Mouse (Mus musculus): ENCODE data around the gene E2f1. TPM values are rescaled to one million over a fixed set of nuclear protein-coding genes. Genes with fewer than 3 reads are reported as not detected.

Gene E2f1
- polyA plus RNA-seq, 1 experiment from 2014 or later: 5.0 TPM

Other genes starting within 250 kb of the E2f1 start
- 13.4 and 15.9 TPM in 2 replicates for gene Cdk5rap1, start 196.9 kb downstream of the E2f1 start, polyA plus RNA-seq (2015; fragmentation: Nextera tagmentation; extraction: Ambion mirVana)
- 14.0 and 15.1 TPM in 2 replicates for gene Snta1, start 161.8 kb downstream of the E2f1 start, polyA plus RNA-seq (2015; fragmentation: Nextera tagmentation; extraction: Ambion mirVana)
- gene Cbfa2t2, start 133.4 kb downstream of the E2f1 start, polyA plus RNA-seq (2015; fragmentation: Nextera tagmentation; extraction: Ambion mirVana): 39.8 and 50.9 TPM in 2 replicates
- 2.4 and 2.5 TPM in 2 replicates for gene 1700003F12Rik, start 22.8 kb downstream of the E2f1 start, polyA plus RNA-seq (2015; fragmentation: Nextera tagmentation; extraction: Ambion mirVana)
- gene Actl10, start 18.1 kb downstream of the E2f1 start, polyA plus RNA-seq (2015; fragmentation: Nextera tagmentation; extraction: Ambion mirVana): 0.47 and 0.50 TPM in 2 replicates
- 21.6 and 25.7 TPM in 2 replicates for gene Necab3, start 11.0 kb downstream of the E2f1 start, polyA plus RNA-seq (2015; fragmentation: Nextera tagmentation; extraction: Ambion mirVana)
- gene Pxmp4, start 33.8 kb upstream of the E2f1 start, polyA plus RNA-seq (2015; fragmentation: Nextera tagmentation; extraction: Ambion mirVana): 18.7 and 20.6 TPM in 2 replicates
- 2.0 and 2.3 TPM in 2 replicates for gene Zfp341, start 43.4 kb upstream of the E2f1 start, polyA plus RNA-seq (2015; fragmentation: Nextera tagmentation; extraction: Ambion mirVana)
- 0.35 and 0.82 TPM in 2 replicates for gene 4930519P11Rik, start 43.5 kb upstream of the E2f1 start, polyA plus RNA-seq (2015; fragmentation: Nextera tagmentation; extraction: Ambion mirVana)
- 23.0 and 32.2 TPM in 2 replicates for gene Chmp4b, start 81.8 kb upstream of the E2f1 start, polyA plus RNA-seq (2015; fragmentation: Nextera tagmentation; extraction: Ambion mirVana)
- not detected in 2 replicates for gene Gm14214, start 200.1 kb upstream of the E2f1 start, polyA plus RNA-seq (2015; fragmentation: Nextera tagmentation; extraction: Ambion mirVana)
- 22.8 and 23.4 TPM in 2 replicates for gene Raly, start 221.2 kb upstream of the E2f1 start, polyA plus RNA-seq (2015; fragmentation: Nextera tagmentation; extraction: Ambion mirVana)
- 1.0 and 1.1 TPM in 2 replicates for gene a, start 221.5 kb upstream of the E2f1 start, polyA plus RNA-seq (2015; fragmentation: Nextera tagmentation; extraction: Ambion mirVana)